Mouse (Mus musculus) ES-Bruce4 (cell line): Measurements from ENCODE around the gene Pacs2. TPM values are rescaled to one million over a fixed set of nuclear protein-coding genes. Genes with fewer than 3 reads are reported as not detected.

ENCODE experiments used
- H3K27ac ChIP-seq: 2 replicates; pipeline ENCODE4 v1.5.1; 2012; ENCODE audit warnings: low read length, inconsistent platforms; ENCODE audit not compliant: insufficient read depth
- H3K27me3 ChIP-seq: 2 replicates; pipeline ENCODE4 v1.6.1; 2012; ENCODE audit warnings: mild to moderate bottlenecking, low read length, inconsistent platforms; ENCODE audit not compliant: control insufficient read depth, poor library complexity, insufficient read depth, severe bottlenecking
- H3K36me3 ChIP-seq: 2 replicates; pipeline ENCODE4 v1.6.1; 2012; ENCODE audit warnings: inconsistent platforms, mild to moderate bottlenecking, low read length, moderate library complexity; ENCODE audit not compliant: control insufficient read depth, poor library complexity, insufficient read depth, severe bottlenecking
- H3K4me1 ChIP-seq: one replicate; pipeline ENCODE4 v1.8.1; 2011; ENCODE audit warnings: low read length; ENCODE audit not compliant: control insufficient read depth, insufficient read depth
- H3K4me3 ChIP-seq: 2 replicates; pipeline ENCODE4 v1.5.1; 2011; ENCODE audit warnings: low read depth, mild to moderate bottlenecking, low read length
- H3K9ac ChIP-seq: 2 replicates; pipeline ENCODE4 v1.6.1; 2012; ENCODE audit warnings: low read depth, mild to moderate bottlenecking, inconsistent platforms; ENCODE audit not compliant: poor library complexity, severe bottlenecking
- H3K9me3 ChIP-seq: replicated peaks from 2 replicates; pipeline ENCODE4 v1.6.1; 2012; ENCODE audit warnings: mild to moderate bottlenecking, low read length, inconsistent platforms; ENCODE audit not compliant: control insufficient read depth, poor library complexity, insufficient read depth, severe bottlenecking
- CTCF ChIP-seq: IDR thresholded peaks from one replicate; pipeline ENCODE4 v1.8.1; 2011; ENCODE audit warnings: low read depth, low read length
- EP300 ChIP-seq: IDR thresholded peaks from 2 replicates; pipeline ENCODE4 v1.6.1; 2011; ENCODE audit warnings: low read depth, low read length; ENCODE audit not compliant: insufficient read depth
- POLR2A ChIP-seq: IDR thresholded peaks from one replicate; pipeline ENCODE4 v1.8.1; 2011; ENCODE audit warnings: low read length; ENCODE audit not compliant: insufficient read depth
- polyA plus RNA-seq: library from polyadenylated mRNA; stranded (reverse); fragments of >200 nt; gene quantifications from 2 replicates; pipeline ENCODE4 v1.2.4, GENCODE M21; 2011; ENCODE audit warnings: low read depth; ENCODE audit not compliant: missing spikeins, insufficient read depth, insufficient read length

Gene Pacs2
- polyA plus RNA-seq, 1 experiment, result 23.8 TPM

GRCm38 (mm10) chr12:113062201-113062600 is 47.9 kb downstream of the Pacs2 start:
- no peaks in the 10 kb centered on the region for H3K36me3 ChIP-seq
- no peak overlapping the region for H3K27ac ChIP-seq
- H3K9me3 ChIP-seq, result no peaks in the 10 kb centered on the region
- no peak overlapping the region for H3K9ac ChIP-seq
- H3K4me1 ChIP-seq, result no peaks in the 10 kb centered on the region
- no peak overlapping the region for H3K4me3 ChIP-seq
- no peaks in the 10 kb centered on the region for H3K27me3 ChIP-seq
- no peak for TF ChIP-seq EP300
- TF ChIP-seq POLR2A, result no peak
- TF ChIP-seq CTCF, result peak; percentile 23

GRCm38 (mm10) chr12:113063700-113064099 is 49.4 kb downstream of the Pacs2 start:
- no peaks in the 10 kb centered on the region for H3K9me3 ChIP-seq
- H3K4me3 ChIP-seq, result no peak overlapping the region
- no peaks in the 10 kb centered on the region for H3K27me3 ChIP-seq
- no peak overlapping the region for H3K27ac ChIP-seq
- TF ChIP-seq POLR2A (no peak), EP300 (no peak), CTCF (no peak)
- H3K4me1 ChIP-seq, result no peaks in the 10 kb centered on the region
- no peaks in the 10 kb centered on the region for H3K36me3 ChIP-seq
- H3K9ac ChIP-seq, result no peak overlapping the region

GRCm38 (mm10) chr12:113068002-113068401 is 53.7 kb downstream of the Pacs2 start:
- no peak for TF ChIP-seq CTCF
- TF ChIP-seq EP300, result no peak
- no peak for TF ChIP-seq POLR2A
- H3K9me3 ChIP-seq, result no peaks in the 10 kb centered on the region
- no peaks in the 10 kb centered on the region for H3K36me3 ChIP-seq
- no peaks in the 10 kb centered on the region for H3K27me3 ChIP-seq
- H3K9ac ChIP-seq, result no peak overlapping the region
- H3K27ac ChIP-seq, result no peak overlapping the region
- H3K4me1 ChIP-seq, result peaks cover 4% of the 10 kb centered on the region
- no peak overlapping the region for H3K4me3 ChIP-seq

DNA sequence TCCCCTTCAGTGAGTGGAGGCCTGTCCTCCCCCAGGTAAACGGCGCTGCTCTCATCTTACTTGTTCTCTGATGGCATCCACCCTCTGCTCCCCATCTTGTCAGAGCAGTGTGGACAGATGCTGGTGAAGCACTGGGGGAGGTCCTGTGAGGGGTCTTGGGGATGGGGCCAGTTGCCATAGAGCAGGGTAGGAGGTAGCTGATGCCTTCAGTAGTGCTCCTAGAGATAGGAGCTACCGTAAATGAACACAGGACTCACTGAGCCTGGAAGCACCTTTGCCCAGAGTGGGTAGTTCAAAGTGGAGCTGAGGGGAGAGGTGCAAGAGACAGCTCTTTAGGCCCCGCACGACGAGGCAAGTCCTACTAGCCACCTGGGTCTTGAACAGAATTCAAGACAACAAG is 55.1 kb downstream of the Pacs2 start:
- no peak overlapping the region for H3K27ac ChIP-seq
- H3K9me3 ChIP-seq, result no peaks in the 10 kb centered on the region
- TF ChIP-seq POLR2A, result no peak
- no peak for TF ChIP-seq CTCF
- TF ChIP-seq EP300, result no peak
- peaks cover 8% of the 10 kb centered on the region for H3K4me1 ChIP-seq
- H3K4me3 ChIP-seq, result no peak overlapping the region
- H3K27me3 ChIP-seq, result no peaks in the 10 kb centered on the region
- no peaks in the 10 kb centered on the region for H3K36me3 ChIP-seq
- H3K9ac ChIP-seq, result no peak overlapping the region

- Histone ChIP-seq H3K9ac (no peak overlapping the region), H3K4me3 (no peak overlapping the region), H3K9me3 (no peaks in the 10 kb centered on the region), H3K36me3 (no peaks in the 10 kb centered on the region), H3K27me3 (no peaks in the 10 kb centered on the region), H3K4me1 (peaks cover 8% of the 10 kb centered on the region), H3K27ac (no peak overlapping the region)
- no peak for TF ChIP-seq EP300
- no peak for TF ChIP-seq CTCF
- TF ChIP-seq POLR2A, result no peak
These were observed 57.0 kb downstream of the Pacs2 start for GRCm38 (mm10) chr12:113071321-113071720.

GRCm38 (mm10) chr12:113071827-113072226 is 57.5 kb downstream of the Pacs2 start:
- Histone ChIP-seq H3K27me3 (no peaks in the 10 kb centered on the region), H3K4me1 (peaks cover 8% of the 10 kb centered on the region), H3K36me3 (no peaks in the 10 kb centered on the region), H3K9me3 (no peaks in the 10 kb centered on the region), H3K4me3 (no peak overlapping the region), H3K9ac (no peak overlapping the region), H3K27ac (no peak overlapping the region)
- TF ChIP-seq CTCF (no peak), POLR2A (no peak), EP300 (no peak)
